Mouse (Mus musculus) midbrain, postnatal 0 days (tissue): Measurements from ENCODE around the gene Amh. TPM values are rescaled to one million over a fixed set of nuclear protein-coding genes. Genes with fewer than 3 reads are reported as not detected.

ENCODE experiments used
- ATAC-seq: fragments of 200-750 bp; cut with Nextera tagmentation; 2 replicates; pipeline ENCODE4 v1.8.0; 2017; ENCODE audit warnings: moderate number of reproducible peaks, mild to moderate bottlenecking, moderate TSS enrichment, moderate library complexity; ENCODE audit not compliant: low FRiP score
- DNase-seq: peaks from one replicate; pipeline ENCODE4 v3.0.0-alpha.2; 2015; ENCODE audit warnings: low spot score
- H3K27ac ChIP-seq: fragments of 300-500 bp; sonication (generic); 2 replicates; pipeline ENCODE4 v1.5.1; 2014; ENCODE audit warnings: low read depth, mild to moderate bottlenecking, low read length, mixed read lengths
- H3K27me3 ChIP-seq: fragments of 300-500 bp; sonication (generic); 2 replicates; pipeline ENCODE4 v1.6.1; 2014; ENCODE audit warnings: low read length, control low read depth, mixed read lengths; ENCODE audit not compliant: insufficient read depth
- H3K36me3 ChIP-seq: fragments of 300-500 bp; sonication (generic); 2 replicates; pipeline ENCODE4 v1.6.1; 2014; ENCODE audit warnings: low read length, control low read depth, mixed read lengths; ENCODE audit not compliant: insufficient read depth
- H3K4me1 ChIP-seq: fragments of 300-500 bp; sonication (generic); 2 replicates; pipeline ENCODE4 v1.6.1; 2014; ENCODE audit warnings: mild to moderate bottlenecking, control low read depth, antibody characterized with exemption, low read length, mixed read lengths; ENCODE audit not compliant: insufficient read depth
- H3K4me2 ChIP-seq: fragments of 300-500 bp; sonication (generic); 2 replicates; pipeline ENCODE4 v1.6.1; 2014; ENCODE audit warnings: low read depth, mild to moderate bottlenecking, low read length, mixed read lengths; ENCODE audit not compliant: poor library complexity, severe bottlenecking
- H3K4me3 ChIP-seq: fragments of 300-500 bp; sonication (generic); 2 replicates; pipeline ENCODE4 v1.5.1; 2014; ENCODE audit warnings: low read depth, mild to moderate bottlenecking, low read length, moderate library complexity
- H3K9ac ChIP-seq: fragments of 300-500 bp; sonication (generic); replicated peaks from 2 replicates; pipeline ENCODE4 v1.6.1; 2014; ENCODE audit warnings: mild to moderate bottlenecking, low read length, moderate library complexity, mixed read lengths; ENCODE audit not compliant: poor library complexity, severe bottlenecking
- H3K9me3 ChIP-seq: fragments of 300-500 bp; sonication (generic); 2 replicates; pipeline ENCODE4 v1.6.1; 2016; ENCODE audit warnings: low read length, control low read depth
- CTCF ChIP-seq: IDR thresholded peaks from 2 replicates; pipeline ENCODE4 v1.5.1; 2016; ENCODE audit warnings: antibody characterized with exemption, mild to moderate bottlenecking
- WGBS: fragments of 180-500 bp; shearing (Covaris S2); extraction: QIAGEN DNeasy Blood & Tissue Kit; methylation state at CpG from one replicate; pipeline ENCODE4 v1.1.7; 2014; 5-methylcytosine and 5-hydroxymethylcytosine counted together
- polyA plus RNA-seq: library from polyadenylated mRNA; unstranded; fragments of >200 nt; fragmentation: Nextera tagmentation; extraction: Ambion mirVana; gene quantifications from 2 replicates; pipeline ENCODE4 v1.2.1, GENCODE M21; 2015
- total RNA-seq: library from RNA; depleted of rRNA; stranded (reverse); fragments of >200 nt; gene quantifications from 2 replicates; pipeline ENCODE4 v1.2.3, GENCODE M21; 2014

Gene Amh
- total and polyA plus RNA-seq, 2 experiments from 2014 or later, result 0.82 TPM; not detected in 1

- no peaks in the 10 kb centered on the region for H3K36me3 ChIP-seq
- H3K9ac ChIP-seq, result no peak overlapping the region
- TF ChIP-seq CTCF, result no peak
- no peaks in the 10 kb centered on the region for H3K27me3 ChIP-seq
- 82% methylated on average over 7 of the region's 7 CpGs for WGBS
- H3K9me3 ChIP-seq, result no peaks in the 10 kb centered on the region
- no peak overlapping the region for H3K27ac ChIP-seq
- peaks cover 22% of the 10 kb centered on the region for H3K4me1 ChIP-seq
- ATAC-seq, result no peak
- DNase-seq, result no peak
- H3K4me2 ChIP-seq, result no peak overlapping the region
- H3K4me3 ChIP-seq, result no peak overlapping the region
These were observed 46.4 kb upstream of the Amh start for GRCm38 (mm10) chr10:80758651-80759050.

GRCm38 (mm10) chr10:80760596-80761524 lies 44.2 kb upstream of the Amh start:
- Histone ChIP-seq H3K4me2 (no peak overlapping the region), H3K9ac (no peak overlapping the region), H3K4me3 (no peak overlapping the region), H3K9me3 (no peaks in the 10 kb centered on the region), H3K27ac (no peak overlapping the region), H3K36me3 (peaks cover 10% of the 10 kb centered on the region), H3K27me3 (no peaks in the 10 kb centered on the region), H3K4me1 (peaks cover 22% of the 10 kb centered on the region)
- ATAC-seq (no peak), DNase-seq (no peak)
- no peak for TF ChIP-seq CTCF
- 87% methylated on average over 4 of the region's 4 CpGs for WGBS

GRCm38 (mm10) chr10:80761821-80762220 lies 43.2 kb upstream of the Amh start:
- ATAC-seq, result no peak
- no peak overlapping the region for H3K4me2 ChIP-seq
- H3K27me3 ChIP-seq, result no peaks in the 10 kb centered on the region

GRCm38 (mm10) chr10:80763502-80763901 lies 41.5 kb upstream of the Amh start:
- DNase-seq (no peak), ATAC-seq (no peak)
- TF ChIP-seq CTCF, result no peak
- Histone ChIP-seq H3K4me3 (no peak overlapping the region), H3K4me2 (no peak overlapping the region), H3K4me1 (no peaks in the 10 kb centered on the region), H3K9ac (no peak overlapping the region), H3K36me3 (peaks cover 34% of the 10 kb centered on the region), H3K27me3 (no peaks in the 10 kb centered on the region), H3K27ac (no peak overlapping the region), H3K9me3 (no peaks in the 10 kb centered on the region)
- 98% methylated on average over 2 of the region's 2 CpGs for WGBS

More at GRCm38 (mm10) chr10:80761821-80762220, 43.2 kb upstream of the Amh start:
- H3K9me3 ChIP-seq, result no peaks in the 10 kb centered on the region
- no peak overlapping the region for H3K4me3 ChIP-seq
- peaks cover 14% of the 10 kb centered on the region for H3K4me1 ChIP-seq
- no peak for TF ChIP-seq CTCF
- 67% methylated on average over 3 of the region's 3 CpGs for WGBS
- H3K36me3 ChIP-seq, result peaks cover 19% of the 10 kb centered on the region
- H3K9ac ChIP-seq, result no peak overlapping the region
- H3K27ac ChIP-seq, result no peak overlapping the region
- DNase-seq, result no peak

GRCm38 (mm10) chr10:80765746-80766145 lies 39.3 kb upstream of the Amh start:
- peaks cover 49% of the 10 kb centered on the region for H3K36me3 ChIP-seq
- ATAC-seq, result no peak
- no peak overlapping the region for H3K4me3 ChIP-seq
- no peak overlapping the region for H3K4me2 ChIP-seq
- H3K9me3 ChIP-seq, result no peaks in the 10 kb centered on the region
- H3K4me1 ChIP-seq, result no peaks in the 10 kb centered on the region
- TF ChIP-seq CTCF, result no peak
- no peak for DNase-seq
- WGBS, result 98% methylated on average over 2 of the region's 2 CpGs
- H3K9ac ChIP-seq, result no peak overlapping the region
- H3K27me3 ChIP-seq, result no peaks in the 10 kb centered on the region
- H3K27ac ChIP-seq, result no peak overlapping the region

- Histone ChIP-seq H3K9ac (no peak overlapping the region), H3K4me1 (no peaks in the 10 kb centered on the region), H3K36me3 (peaks cover 54% of the 10 kb centered on the region), H3K4me2 (no peak overlapping the region), H3K9me3 (no peaks in the 10 kb centered on the region), H3K27ac (no peak overlapping the region), H3K27me3 (no peaks in the 10 kb centered on the region), H3K4me3 (no peak overlapping the region)
- 86% methylated on average over 10 of the region's 10 CpGs for WGBS
- TF ChIP-seq CTCF, result no peak
- DNase-seq (no peak), ATAC-seq (no peak)
These were observed 38.8 kb upstream of the Amh start for GRCm38 (mm10) chr10:80766161-80766815.
